Mouse (Mus musculus) urinary bladder, postnatal 36 days (tissue): ENCODE data around the gene Psma6.
"Not testable (repeated sequence)": the region's sequence is repeated elsewhere in the genome, so short reads cannot be mapped to it uniquely, and the experiment has no call there.

Source experiments
- DNase-seq, 2 experiments: peaks; one replicate each; pipeline ENCODE4 v3.0.0; 2022; ENCODE audit warnings: low spot score in 2 of 2, mixed read lengths in 1 of 2

Psma6 gene

DNA sequence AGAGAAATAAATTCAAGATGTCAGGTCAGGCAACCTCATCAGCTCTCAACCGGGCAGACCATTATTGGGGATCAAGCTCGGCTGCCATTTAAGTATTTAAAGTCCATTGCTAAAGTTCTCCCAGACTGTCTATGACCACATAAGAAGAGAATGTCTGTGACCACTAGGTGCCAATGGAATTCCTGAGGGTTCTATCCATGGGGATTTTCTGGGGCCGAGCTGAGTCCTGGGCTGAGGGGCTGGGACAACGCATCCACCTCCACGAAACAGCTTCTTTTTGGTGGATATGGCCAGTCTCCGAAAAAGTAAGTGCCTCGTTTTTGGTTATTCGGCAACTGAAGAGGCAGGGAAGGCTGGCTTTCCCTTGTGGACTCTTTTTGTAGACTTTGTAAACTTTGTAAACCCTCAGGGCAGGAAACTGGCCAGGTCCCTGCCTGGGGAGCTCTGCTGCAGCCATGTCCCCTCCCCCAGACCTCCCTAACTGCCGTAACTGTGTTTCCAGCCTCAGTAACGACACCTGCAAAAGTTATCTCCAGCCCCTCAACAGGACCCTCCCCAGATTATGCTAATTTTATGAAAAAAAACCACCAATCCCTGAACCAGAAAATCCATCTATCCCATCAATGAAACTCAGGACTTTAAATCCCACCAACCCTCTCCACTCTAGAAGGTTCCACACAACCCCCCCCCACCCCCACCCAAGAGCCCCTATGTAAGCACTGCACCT lies at the start of gene Psma6:
Gene Psma6 (plus strand): TSS at position 200 of the 727 bp plus-strand sequence.
- DNase-seq = no peak

DNA sequence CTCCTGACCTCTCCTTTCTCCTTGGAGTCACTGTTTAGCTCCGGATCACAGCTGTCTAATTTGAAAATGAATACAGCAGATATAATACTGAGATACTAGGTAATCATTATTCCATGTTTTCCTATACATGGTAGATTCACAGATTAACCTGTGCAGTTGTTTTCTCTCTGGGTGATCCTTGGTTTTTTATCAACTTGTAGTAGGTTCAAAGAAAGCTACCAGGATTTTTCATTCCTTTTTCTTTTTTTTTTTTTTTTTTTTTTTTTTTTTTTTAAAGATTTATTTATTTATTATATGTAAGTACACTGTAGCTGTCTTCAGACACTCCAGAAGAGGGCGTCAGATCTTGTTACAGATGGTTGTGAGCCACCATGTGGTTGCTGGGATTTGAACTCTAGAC lies 45.5 kb upstream of the Psma6 start:
- not testable (repeated sequence) for DNase-seq

DNA sequence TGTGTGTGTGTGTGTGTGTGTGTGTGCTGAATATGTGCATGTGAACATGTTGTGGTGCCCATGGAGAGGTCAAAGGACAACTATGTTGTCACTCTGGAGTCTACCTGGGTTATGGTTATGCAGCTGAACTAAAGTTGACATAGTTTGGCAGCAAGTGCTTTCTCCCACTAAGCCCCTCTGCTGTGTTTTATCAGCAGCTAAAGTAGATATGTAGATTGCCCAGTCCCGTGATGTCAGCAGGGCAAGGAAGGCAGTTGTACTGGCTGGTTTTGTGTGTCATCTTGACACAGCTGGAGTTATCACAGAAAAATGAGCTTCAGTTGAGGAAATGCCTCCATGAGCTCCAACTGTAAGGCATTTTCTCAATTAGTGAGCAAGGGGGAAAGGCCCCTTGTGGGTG lies 41.0 kb upstream of the Psma6 start:
- DNase-seq = not testable (repeated sequence)

- DNase-seq = no peak
Measured at GRCm38 (mm10) chr12:55343998-55344397, 40.0 kb upstream of the Psma6 start.

GRCm38 (mm10) chr12:55344583-55344982 lies 39.4 kb upstream of the Psma6 start:
- DNase-seq = no peak

DNA sequence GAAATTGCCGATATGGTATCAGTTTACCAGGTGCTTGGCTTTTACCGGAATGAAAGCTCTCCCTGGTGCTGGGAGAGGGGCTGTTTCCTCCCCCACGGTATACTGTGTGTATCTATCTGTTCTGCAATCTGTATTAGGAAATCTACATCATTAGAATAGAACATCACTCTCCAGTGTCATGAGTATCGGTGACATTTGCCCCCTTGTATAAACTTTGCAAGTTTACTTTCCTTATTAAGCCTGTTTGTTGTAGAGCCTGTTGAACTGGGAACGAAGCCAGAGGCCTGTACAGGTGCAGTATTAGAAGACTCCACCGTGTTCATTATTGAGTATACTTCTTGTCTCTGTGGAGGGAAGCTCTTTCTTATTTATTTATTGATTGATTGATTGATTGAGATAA lies 30.6 kb upstream of the Psma6 start:
- peak; percentile 20 to 24 for DNase-seq

- no peak for DNase-seq
Measured at GRCm38 (mm10) chr12:55354904-55355303, 29.1 kb upstream of the Psma6 start.

GRCm38 (mm10) chr12:55357303-55357702 lies 26.7 kb upstream of the Psma6 start:
- no peak for DNase-seq

- no peak for DNase-seq
Measured at GRCm38 (mm10) chr12:55360929-55361328, 23.1 kb upstream of the Psma6 start.

DNA sequence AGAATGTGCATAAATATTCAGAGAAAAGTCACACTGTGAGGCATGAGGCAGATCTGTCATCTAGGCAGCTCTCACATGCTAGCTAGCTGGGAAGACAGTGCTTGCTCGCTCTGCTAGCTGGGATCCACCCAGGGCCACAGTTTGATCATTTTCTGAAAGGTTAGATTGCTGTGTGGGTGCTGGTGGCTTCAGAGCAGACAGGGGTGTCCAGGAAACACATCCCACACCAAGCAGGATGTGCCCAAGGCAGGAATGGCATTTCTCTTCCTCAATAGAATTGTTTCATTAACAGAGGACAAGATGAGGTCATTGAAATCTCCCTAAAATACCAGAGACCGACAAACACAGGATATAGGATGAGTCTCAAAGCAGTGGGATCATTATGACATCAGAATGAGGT lies 18.9 kb upstream of the Psma6 start:
- DNase-seq = no peak

- no peak for DNase-seq
Measured at GRCm38 (mm10) chr12:55372424-55373055, 11.5 kb upstream of the Psma6 start.

GRCm38 (mm10) chr12:55376956-55377609 lies 6.9 kb upstream of the Psma6 start:
- DNase-seq = no peak

DNA sequence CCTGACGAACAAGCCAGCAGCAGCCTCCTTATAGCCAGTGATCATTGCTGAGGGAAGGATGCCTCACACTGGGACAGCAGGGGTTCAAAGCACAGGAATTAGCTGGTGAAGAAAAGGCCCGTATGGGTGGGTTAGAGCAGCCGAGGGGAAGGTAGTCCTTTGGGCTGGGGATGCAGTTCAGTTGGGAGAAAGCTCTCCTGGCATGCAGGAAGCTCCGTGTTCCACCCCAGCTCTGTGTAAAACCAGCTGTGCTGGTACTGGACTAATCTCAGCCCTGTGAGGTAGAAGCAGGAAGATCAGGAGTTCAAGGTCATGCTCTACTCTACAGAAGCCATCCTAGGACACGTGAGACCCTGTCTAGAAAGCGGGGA lies 6.4 kb upstream of the Psma6 start:
- no peak for DNase-seq

DNA sequence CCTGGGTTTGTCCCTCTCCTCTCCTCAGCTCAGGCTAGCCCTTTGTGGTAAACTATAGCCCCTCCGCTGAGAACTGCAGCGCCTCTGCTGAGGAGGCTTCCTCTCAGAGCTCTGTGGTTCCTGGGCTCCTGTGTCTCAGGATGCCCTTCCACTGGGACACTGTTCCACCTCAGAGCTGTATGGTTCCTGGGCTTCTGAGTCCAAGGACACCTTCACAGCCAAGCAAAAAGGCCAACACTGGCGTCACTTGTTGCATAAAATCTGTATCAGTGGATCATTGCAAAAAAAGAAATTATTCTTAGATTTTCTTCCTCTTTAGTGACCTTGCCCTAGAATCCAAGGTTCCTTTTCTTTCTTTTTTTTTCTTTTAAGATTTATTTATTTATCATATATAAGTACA lies 804 bp downstream of the Psma6 start:
- no peak for DNase-seq

DNA sequence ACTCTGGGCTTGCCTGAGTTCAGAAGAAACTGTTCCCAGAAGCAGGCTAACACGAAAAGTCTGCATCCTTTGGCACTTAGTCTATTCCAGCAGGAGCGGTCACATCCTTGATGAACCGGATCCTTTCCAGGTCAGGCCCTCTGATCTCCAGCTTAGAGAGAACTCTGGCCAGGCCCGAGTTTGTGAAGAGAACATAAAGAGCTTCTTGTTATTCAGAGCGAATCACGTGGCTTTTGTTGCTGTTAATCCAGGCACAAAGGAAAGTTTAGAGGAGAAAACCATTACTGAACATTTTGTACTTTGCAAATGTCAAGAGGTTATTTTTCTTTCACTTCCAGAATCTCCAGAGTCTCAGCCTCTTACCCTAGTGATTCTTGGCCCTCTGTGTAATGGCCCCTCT lies 1.9 kb downstream of the Psma6 start:
- DNase-seq = peak in 1 of 2 experiments; percentile 34

GRCm38 (mm10) chr12:55386456-55386855 lies 2.4 kb downstream of the Psma6 start:
- DNase-seq = no peak

DNA sequence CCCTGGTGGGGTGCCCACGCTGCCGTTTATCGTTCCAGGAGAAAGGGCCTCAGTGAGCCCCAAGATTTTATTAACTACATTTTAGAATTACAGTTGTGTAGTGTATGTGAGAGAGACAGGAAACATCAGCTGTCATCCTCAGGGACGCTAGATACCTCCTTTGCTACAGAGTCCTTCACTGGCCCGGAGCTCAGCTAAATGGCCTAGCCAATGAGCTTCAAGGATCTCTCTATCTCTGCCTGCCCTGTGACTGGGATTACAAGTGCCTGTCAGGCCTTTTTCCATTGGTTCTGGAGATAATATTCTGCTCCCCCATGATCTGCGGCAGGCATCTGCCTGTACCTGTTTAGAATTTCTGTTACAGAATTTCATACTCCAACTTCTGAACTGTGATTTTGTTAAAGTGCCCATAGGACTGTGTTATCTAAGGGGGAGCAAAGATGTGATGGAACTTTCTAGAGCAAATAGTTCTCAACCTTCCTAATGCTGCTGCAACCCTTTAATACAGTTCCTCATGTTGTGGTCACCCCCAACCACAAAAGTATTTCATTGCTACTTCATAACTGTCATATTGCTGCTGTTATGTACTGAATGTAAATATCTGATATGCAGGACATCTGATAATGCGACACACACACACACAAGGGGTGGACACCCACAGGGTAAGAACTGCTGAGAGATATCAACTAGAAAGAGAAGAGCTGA lies 3.2 kb downstream of the Psma6 start:
- no peak for DNase-seq

GRCm38 (mm10) chr12:55387788-55388465 lies 3.9 kb downstream of the Psma6 start:
- DNase-seq = peak in 1 of 2 experiments; percentile 59

DNA sequence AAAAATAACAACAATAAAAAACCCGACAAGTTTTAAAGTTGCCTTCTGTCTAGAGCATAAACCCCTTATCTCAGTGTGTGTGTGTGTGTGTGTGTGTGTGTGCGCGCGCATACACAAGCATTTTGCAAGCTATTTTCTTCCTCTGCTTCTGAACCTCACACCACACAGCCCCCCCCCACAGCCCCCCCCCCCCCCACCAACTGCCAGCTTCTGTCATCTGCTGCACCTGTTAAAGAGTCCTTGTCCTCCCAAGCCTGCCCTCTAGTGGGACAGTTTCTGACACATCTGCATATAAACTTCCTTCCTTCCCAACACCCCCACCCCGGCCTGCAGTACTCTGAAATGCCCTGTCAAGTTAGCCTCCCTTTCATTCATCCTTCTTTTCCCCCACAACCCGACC lies 4.5 kb downstream of the Psma6 start:
- DNase-seq = peak in 1 of 2 experiments; percentile 30

GRCm38 (mm10) chr12:55389132-55390081 lies 5.4 kb downstream of the Psma6 start:
- no peak for DNase-seq

DNA sequence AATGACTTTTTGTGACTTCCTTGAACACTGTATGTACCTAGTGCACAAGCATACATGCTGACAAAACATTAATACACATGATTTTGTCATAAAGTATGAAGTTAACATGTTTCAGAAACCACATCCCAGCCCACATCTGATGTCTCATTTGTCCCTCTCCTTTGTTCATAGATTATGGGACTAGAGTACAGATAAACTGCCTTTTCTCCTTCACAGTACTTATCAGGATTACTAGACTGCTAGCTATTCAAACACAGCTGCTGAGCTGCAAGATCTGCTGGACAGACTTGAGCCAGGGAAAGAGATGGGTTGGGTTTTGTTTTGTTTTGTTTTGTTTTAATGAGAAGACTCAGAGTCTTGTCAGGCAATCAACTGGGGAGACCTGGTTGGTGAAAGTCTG lies 8.1 kb downstream of the Psma6 start:
- no peak for DNase-seq
